Mouse (Mus musculus): Measurements from ENCODE around the gene Gm10320. TPM values are rescaled to one million over a fixed set of nuclear protein-coding genes. Genes with fewer than 3 reads are reported as not detected.

Gm10320 gene
- polyA plus RNA-seq (2012; rRNA removed) (0.85 and 0.95 TPM in 2 replicates), polyA plus RNA-seq (2014; fragmentation: Nextera tagmentation; extraction: Ambion mirVana) (0.96 and 1.1 TPM in 2 replicates)

DNA sequence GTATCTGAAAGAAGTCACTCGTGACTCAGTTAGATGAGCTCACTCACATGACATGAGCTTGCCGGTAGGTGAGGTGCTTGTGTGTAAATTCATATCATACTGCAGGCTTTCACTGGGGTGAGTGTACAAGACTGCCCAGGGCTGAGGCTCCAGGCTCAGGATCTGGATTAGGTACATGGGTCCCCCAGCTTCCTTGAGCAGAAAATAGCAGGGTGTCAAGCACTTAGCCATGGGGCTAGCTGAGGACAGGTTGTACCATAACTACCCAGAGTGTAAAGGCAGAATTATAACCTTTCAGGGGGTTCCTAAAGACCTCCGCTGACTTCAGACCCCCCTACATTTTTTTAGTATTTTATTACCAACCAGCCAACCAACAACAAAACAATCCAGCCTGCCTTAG lies at the start of gene Gm10320:
Gm10320 (minus strand) TSS at position 93 of the 400 bp plus-strand sequence.
- H3K4me1 ChIP-seq (replicated peaks; ENCODE audit: control insufficient read depth in 2 of 2, insufficient read depth in 2 of 2, low read length in 1 of 2), result no peaks in the 10 kb centered on the region
- ATAC-seq (ENCODE audit: insufficient read depth) (no peak), DNase-seq (ENCODE audit: low read depth in 3 of 3, low spot score in 3 of 3) (no peak)
- H3K4me2 ChIP-seq (ENCODE audit: low read depth), result no peak within 1 kb of the TSS
- no peaks in the 10 kb centered on the region for H3K27me3 ChIP-seq (ENCODE audit: control insufficient read depth, insufficient read depth, low read length)
- H3K27ac ChIP-seq, result no peak within 1 kb of the TSS
- H3K9me3 ChIP-seq (ENCODE audit: control insufficient read depth, low read length), result no peaks in the 10 kb centered on the region; the same call in 1 of the 2 replicates
- 69% methylated on average over 3 of the region's 3 CpGs for WGBS (ENCODE audit: insufficient replicate concordance)
- H3K36me3 ChIP-seq (replicated peaks; ENCODE audit: control insufficient read depth, insufficient read depth, low read depth), result no peaks in the 10 kb centered on the region
- H3K4me3 ChIP-seq (ENCODE audit: insufficient read depth in 1 of 2, low read depth in 2 of 2, low read length in 2 of 2), result no peak within 1 kb of the TSS
- TF ChIP-seq CTCF (IDR thresholded peaks at IDR 0.05; ENCODE audit: low read depth) (no peak), EP300 (IDR thresholded peaks at IDR 0.05; ENCODE audit: low read depth) (no peak)
- H3K9ac ChIP-seq (replicated peaks), result no peak within 1 kb of the TSS

DNA sequence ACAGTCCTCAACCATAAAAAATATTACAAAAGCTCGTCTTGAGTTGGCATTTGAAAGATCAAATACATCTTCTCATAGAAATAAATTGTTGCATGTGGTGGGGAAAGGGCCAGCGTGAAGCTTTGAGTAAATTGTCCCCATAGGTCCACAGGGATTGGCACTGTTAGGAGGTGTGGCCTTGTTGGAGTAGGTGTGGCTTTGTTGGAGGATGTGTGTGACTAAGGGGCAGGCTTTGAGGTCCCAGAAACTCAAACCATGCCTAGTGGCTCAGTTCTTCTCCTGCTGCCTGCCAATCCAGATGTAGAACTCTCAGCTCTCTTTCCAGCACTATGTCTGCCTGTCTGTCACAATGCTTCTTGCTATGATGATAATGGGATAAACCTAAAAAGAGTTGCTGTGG lies 49.8 kb upstream of the Gm10320 start:
- Histone ChIP-seq H3K36me3 (replicated peaks; ENCODE audit: control insufficient read depth, insufficient read depth, low read depth) (no peaks in the 10 kb centered on the region), H3K9me3 (ENCODE audit: control insufficient read depth, low read length) (no peaks in the 10 kb centered on the region), H3K9ac (replicated peaks) (no peak overlapping the region), H3K4me3 (ENCODE audit: insufficient read depth in 1 of 2, low read depth in 2 of 2, low read length in 2 of 2) (no peak overlapping the region), H3K27ac (no peak overlapping the region), H3K27me3 (ENCODE audit: control insufficient read depth, insufficient read depth, low read length) (no peaks in the 10 kb centered on the region), H3K4me2 (ENCODE audit: low read depth) (no peak overlapping the region), H3K4me1 (replicated peaks; ENCODE audit: control insufficient read depth in 2 of 2, insufficient read depth in 2 of 2, low read length in 1 of 2) (no peaks in the 10 kb centered on the region; a peak in 1 of 4 replicates)
- ATAC-seq (ENCODE audit: insufficient read depth), result no peak
- WGBS (ENCODE audit: insufficient replicate concordance), result 60% methylated on average over 2 of the region's 2 CpGs
- no peak for DNase-seq (ENCODE audit: low read depth in 3 of 3, low spot score in 3 of 3)
- TF ChIP-seq CTCF (IDR thresholded peaks at IDR 0.05; ENCODE audit: low read depth) (no peak), EP300 (IDR thresholded peaks at IDR 0.05; ENCODE audit: low read depth) (no peak)

- 64% methylated on average over 3 of the region's 3 CpGs for WGBS (ENCODE audit: insufficient replicate concordance)
- no peak overlapping the region for H3K9ac ChIP-seq (replicated peaks)
- TF ChIP-seq CTCF (IDR thresholded peaks at IDR 0.05; ENCODE audit: low read depth) (no peak), EP300 (IDR thresholded peaks at IDR 0.05; ENCODE audit: low read depth) (no peak)
- H3K36me3 ChIP-seq (replicated peaks; ENCODE audit: control insufficient read depth, insufficient read depth, low read depth), result no peaks in the 10 kb centered on the region
- H3K9me3 ChIP-seq (ENCODE audit: control insufficient read depth, low read length), result no peaks in the 10 kb centered on the region
- H3K4me2 ChIP-seq (ENCODE audit: low read depth), result no peak overlapping the region
- H3K4me3 ChIP-seq (ENCODE audit: insufficient read depth in 1 of 2, low read depth in 2 of 2, low read length in 2 of 2), result no peak overlapping the region
- no peak for ATAC-seq (ENCODE audit: insufficient read depth)
- no peak overlapping the region for H3K27ac ChIP-seq
- H3K4me1 ChIP-seq (replicated peaks; ENCODE audit: control insufficient read depth in 2 of 2, insufficient read depth in 2 of 2, low read length in 1 of 2), result no peaks in the 10 kb centered on the region; a peak in 1 of 4 replicates
- H3K27me3 ChIP-seq (ENCODE audit: control insufficient read depth, insufficient read depth, low read length), result no peaks in the 10 kb centered on the region
- no peak for DNase-seq (ENCODE audit: low read depth in 3 of 3, low spot score in 3 of 3)
Measured at GRCm38 (mm10) chr13:98540206-98540605, 48.4 kb upstream of the Gm10320 start.

- H3K27me3 ChIP-seq (ENCODE audit: control insufficient read depth, insufficient read depth, low read length), result no peaks in the 10 kb centered on the region
- no peak overlapping the region for H3K9ac ChIP-seq (replicated peaks)
- no peaks in the 10 kb centered on the region for H3K36me3 ChIP-seq (replicated peaks; ENCODE audit: control insufficient read depth, insufficient read depth, low read depth)
- peak; percentile 4 to 16 (median 5) for DNase-seq (ENCODE audit: low read depth in 3 of 3, low spot score in 3 of 3)
- H3K27ac ChIP-seq, result no peak overlapping the region
- H3K4me2 ChIP-seq (ENCODE audit: low read depth), result no peak overlapping the region
- TF ChIP-seq CTCF (IDR thresholded peaks at IDR 0.05; ENCODE audit: low read depth) (no peak), EP300 (IDR thresholded peaks at IDR 0.05; ENCODE audit: low read depth) (no peak)
- H3K4me3 ChIP-seq (ENCODE audit: insufficient read depth in 1 of 2, low read depth in 2 of 2, low read length in 2 of 2), result no peak overlapping the region
- ATAC-seq (ENCODE audit: insufficient read depth), result no peak
- 55% methylated on average over 7 of the region's 7 CpGs for WGBS (ENCODE audit: insufficient replicate concordance)
- H3K4me1 ChIP-seq (replicated peaks; ENCODE audit: control insufficient read depth in 2 of 2, insufficient read depth in 2 of 2, low read length in 1 of 2), result no peaks in the 10 kb centered on the region; a peak in 1 of 4 replicates
- no peaks in the 10 kb centered on the region for H3K9me3 ChIP-seq (ENCODE audit: control insufficient read depth, low read length)
Measured at GRCm38 (mm10) chr13:98539311-98539710, 47.5 kb upstream of the Gm10320 start.

DNA sequence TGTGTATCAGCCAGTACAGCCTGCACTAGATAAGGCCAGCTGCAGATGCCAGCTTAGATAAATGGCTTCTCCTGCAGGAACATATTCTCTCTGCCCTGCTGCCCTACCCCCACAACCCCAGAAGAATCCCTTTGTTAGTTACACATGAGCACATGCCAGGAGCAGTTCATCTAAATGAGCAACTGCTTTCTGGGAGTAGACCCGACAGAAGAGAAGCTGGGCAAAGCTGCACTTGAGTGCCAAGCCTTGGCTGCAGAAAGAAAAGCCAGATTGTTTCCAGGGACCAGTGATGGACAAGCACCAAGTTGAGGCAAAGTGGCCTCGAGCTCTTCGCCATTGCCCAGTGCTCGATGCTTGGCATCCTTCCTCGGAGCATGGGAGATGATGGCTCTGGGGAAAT lies 46.8 kb upstream of the Gm10320 start:
- Histone ChIP-seq H3K36me3 (replicated peaks; ENCODE audit: control insufficient read depth, insufficient read depth, low read depth) (no peaks in the 10 kb centered on the region), H3K27me3 (ENCODE audit: control insufficient read depth, insufficient read depth, low read length) (no peaks in the 10 kb centered on the region), H3K27ac (no peak overlapping the region), H3K4me1 (replicated peaks; ENCODE audit: control insufficient read depth in 2 of 2, insufficient read depth in 2 of 2, low read length in 1 of 2) (no peaks in the 10 kb centered on the region; a peak in 1 of 4 replicates), H3K9me3 (ENCODE audit: control insufficient read depth, low read length) (no peaks in the 10 kb centered on the region), H3K4me2 (ENCODE audit: low read depth) (no peak overlapping the region), H3K4me3 (ENCODE audit: insufficient read depth in 1 of 2, low read depth in 2 of 2, low read length in 2 of 2) (no peak overlapping the region), H3K9ac (replicated peaks) (no peak overlapping the region)
- DNase-seq (ENCODE audit: low read depth in 3 of 3, low spot score in 3 of 3), result no peak
- no peak for TF ChIP-seq EP300 (IDR thresholded peaks at IDR 0.05; ENCODE audit: low read depth)
- no peak for TF ChIP-seq CTCF (IDR thresholded peaks at IDR 0.05; ENCODE audit: low read depth)
- WGBS (ENCODE audit: insufficient replicate concordance), result 56% methylated on average over 5 of the region's 5 CpGs
- ATAC-seq (ENCODE audit: insufficient read depth), result no peak

Data from liver, embryonic 14.5 days (tissue).